Mouse (Mus musculus): ENCODE data around the gene Fam160a1.

The Fam160a1 gene

DNA sequence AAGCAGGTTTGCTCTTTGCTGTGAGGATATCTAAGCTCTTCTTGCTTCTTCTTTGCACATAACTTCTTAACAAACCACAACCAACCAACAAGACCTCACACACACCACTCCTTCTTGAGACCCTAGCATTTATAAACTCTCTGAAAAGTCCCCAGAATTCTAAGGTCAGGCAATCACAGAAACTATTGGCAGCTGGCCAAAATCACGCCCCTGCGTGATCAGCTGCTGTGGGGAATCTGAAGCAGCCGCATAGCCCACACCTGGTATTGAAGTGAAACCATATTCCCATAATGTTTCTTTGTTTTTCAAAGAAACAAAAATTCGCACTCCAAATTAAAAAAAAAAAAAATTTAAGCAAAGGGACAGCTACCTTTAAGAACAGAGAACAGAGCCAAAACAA, 71.0 kb downstream of the Fam160a1 start:
- no peak for DNase-seq (ENCODE audit: extremely low spot score)

DNA sequence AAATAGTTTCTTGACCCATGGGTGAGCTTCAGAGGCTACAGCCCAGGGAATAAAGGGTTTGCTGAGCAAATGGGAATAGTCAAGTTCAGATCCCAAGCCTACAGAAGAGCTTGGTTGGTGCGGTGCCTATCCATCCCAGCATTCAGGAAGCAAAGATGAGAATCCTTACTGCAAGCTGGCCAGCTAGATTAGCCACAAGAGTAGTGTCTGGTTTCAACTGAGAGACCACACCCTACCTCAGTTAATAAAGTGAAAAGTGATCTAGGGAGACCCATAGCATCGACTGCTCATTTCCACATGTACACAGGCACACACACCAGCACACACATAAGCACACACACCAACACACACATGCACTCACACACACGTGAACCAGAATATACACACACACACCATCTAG, 75.3 kb downstream of the Fam160a1 start:
- DNase-seq (ENCODE audit: extremely low spot score), result no peak

DNA sequence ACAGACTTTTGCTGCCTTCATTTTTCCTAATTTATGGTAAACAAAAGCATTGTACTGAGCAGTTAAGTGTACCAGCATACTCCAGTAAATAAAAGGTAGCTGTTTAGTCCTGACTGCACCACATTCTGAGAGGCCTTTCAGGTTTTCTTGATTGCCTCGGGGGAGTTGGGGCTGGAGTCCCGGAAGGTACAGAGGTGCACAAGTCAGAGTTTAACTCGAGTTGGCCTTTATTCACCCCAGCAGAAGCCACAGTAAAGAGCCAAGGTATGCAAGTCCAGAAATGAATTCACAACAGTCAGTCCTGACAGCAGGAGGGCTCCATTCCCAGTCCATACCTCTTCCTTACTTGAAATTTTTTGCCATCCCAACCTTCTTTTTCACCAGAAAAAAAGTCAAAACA, 78.5 kb downstream of the Fam160a1 start:
- no peak for DNase-seq (ENCODE audit: extremely low spot score)

DNA sequence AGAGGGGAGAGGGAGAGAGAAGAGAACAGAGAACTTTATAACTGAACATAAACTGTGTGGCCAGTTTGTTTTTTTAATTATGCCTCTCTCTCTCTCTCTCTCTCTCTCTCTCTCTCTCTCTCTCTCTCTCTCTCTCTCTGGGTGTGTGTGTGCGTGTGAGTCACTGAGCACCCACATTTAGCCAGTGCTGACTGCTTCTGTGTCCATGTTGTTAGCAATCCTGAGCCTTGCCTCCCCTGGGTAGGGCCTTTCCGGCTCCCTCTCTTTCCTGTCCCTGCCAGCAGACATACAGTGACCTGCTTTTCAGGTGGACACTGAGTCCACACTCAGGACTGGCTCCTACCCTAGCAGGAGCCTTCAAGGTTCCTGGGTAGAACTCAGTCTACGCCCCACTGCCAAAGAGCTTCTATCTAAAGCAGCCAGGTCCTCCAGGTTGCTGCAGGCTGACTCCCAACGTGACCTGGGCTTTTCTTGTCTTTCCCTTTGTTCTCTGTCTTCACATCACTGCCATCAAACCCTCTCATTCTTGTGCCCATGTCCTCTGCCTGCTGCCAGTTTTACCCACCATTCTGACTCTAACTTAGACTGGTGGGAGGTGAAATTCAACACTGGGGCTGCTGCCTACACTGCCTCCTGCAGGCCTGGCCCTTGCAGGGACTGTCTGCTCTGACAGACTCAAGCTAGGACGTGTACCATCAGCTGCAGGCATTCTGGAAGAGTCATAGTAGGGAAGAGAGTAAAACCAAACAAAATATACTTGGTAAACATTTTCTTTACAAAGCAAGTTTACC, 83.0 kb downstream of the Fam160a1 start:
- no peak for DNase-seq (ENCODE audit: extremely low spot score)

DNA sequence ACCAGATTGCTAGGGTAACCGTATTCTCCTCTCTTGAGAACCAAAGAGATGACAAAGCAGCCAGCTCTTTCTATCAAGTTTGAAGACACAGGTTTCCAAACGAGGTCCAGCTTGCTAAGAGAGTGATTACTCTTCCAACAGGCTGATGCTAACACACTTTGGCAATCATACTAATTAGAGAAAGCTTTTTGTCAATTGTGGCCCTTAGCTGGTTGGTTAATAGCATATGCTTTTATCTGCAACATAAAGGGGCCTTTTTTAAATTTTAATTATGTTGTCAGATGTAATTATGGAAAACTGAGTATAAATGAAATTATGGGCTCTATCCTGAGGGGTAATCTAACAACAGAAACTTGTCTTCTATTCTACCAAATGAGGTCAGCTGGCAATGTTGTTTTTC, 89.9 kb downstream of the Fam160a1 start:
- no peak for DNase-seq (ENCODE audit: extremely low spot score)

DNA sequence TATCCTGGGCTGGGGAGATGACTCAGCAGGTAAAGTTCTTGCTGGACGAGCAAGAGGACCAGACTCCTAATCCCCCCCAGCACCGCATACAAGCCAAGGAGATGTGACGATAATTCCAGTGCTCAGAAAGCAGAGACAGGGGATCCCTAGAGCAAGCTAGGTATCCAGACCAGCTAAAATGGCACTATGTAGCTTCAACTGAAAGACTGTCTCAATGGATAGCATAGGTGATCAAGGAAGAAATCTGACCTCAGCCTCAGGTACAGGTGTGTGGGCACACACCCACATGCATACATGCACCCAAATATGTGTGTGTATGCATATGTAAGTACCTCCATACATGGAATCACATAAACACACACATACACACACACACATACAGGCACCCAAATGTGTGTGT, 91.1 kb downstream of the Fam160a1 start:
- no peak for DNase-seq (ENCODE audit: extremely low spot score)

DNA sequence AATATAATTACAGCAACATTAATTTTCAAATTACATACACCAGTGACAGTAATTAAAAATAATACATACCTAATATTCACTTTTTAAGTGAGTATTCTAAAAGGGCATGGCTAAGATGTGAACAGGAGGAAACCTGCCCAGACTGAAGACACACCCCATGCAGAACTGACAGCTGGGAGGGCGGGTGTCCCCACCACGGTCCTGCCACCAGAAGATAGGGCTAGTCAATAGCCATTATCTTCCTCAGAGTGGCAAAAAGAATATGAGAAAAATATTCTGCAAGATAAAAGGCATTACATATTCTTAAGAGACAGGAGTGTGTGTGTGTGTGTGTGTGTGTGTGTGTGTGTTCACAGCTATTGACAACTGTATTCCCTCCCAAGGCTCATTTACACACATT, 92.0 kb downstream of the Fam160a1 start:
- no peak for DNase-seq (ENCODE audit: extremely low spot score)

DNA sequence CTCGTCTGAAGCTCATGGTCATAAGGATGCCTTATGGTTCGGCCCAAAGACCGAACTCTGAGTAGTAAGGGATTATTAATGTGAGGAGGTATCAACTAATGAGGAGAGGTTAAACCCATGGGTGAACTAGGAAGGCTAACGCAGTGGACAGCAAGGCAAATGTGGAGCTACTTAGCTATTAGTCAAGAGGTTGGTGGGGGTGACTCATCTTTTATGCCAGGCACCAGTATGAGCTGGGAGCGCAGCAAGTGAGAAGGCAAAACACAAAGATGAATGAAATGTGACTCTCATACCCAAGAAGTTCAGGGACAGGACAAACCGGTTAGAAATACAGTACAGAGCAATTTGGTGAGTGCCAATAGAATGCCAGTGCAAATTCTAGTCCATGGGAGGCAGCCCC, 94.5 kb downstream of the Fam160a1 start:
- no peak for DNase-seq (ENCODE audit: extremely low spot score)

DNA sequence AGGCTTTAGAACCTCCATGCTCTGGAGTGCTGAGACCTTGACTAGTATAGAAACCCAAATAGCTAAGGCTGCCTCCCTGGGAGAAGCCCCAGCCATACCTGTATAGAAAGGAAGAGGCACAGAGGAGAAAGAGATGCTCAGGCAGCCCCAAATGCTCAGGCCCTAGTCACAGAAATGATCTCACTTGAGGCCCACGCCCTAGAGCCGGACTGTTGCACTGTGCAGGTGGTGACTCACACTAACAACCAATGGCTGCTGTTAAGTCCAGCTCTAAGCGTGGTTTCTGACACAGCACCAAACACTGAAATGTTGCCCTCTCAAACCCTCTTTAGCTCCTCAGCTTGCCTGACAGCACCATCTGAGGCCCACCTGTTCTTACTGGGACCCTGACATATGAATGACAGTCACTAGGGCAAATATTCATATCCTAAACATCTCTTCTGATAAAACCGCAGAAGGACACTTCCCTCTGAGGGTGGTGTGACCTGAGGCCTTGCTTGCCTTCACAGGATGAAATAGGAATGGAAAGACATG, 101.3 kb downstream of the Fam160a1 start:
- no peak for DNase-seq (ENCODE audit: extremely low spot score)

DNA sequence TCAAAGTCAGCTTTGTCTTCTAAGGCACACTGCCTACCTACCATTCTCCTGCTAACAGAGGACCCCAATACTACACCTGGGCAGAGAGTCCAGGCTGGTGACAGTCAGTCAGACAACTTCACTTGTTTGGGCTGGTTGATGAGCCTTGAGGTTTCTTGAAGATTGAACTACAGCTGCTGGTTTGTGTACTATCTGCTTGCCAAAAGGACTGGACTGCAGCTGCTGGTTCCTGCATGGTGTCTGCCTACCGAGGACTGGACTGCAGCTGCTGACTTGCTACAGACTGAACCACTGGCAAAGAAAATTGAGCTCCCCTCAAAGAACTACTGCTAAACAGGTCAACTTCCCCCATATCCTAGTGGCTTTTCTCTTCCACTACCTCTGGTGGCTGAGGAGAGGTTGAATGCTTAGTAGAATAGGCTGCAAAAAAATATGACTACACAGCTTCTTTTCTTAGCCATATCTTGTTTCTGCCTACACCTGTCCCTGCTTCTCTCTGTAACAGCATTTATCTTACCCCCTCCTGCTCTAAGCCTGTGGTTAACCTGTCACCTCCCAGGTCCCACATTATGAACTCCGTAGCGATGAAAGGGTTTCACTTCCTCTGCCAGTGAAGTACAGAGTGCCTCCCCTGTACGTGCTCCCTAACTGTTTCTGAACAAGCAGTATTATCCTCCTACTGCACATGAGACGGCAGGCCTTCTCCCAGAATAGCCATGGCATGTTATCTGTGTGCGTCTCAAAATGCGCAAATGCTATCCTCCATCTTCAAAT, 103.0 kb downstream of the Fam160a1 start:
- DNase-seq (ENCODE audit: extremely low spot score), result no peak

DNA sequence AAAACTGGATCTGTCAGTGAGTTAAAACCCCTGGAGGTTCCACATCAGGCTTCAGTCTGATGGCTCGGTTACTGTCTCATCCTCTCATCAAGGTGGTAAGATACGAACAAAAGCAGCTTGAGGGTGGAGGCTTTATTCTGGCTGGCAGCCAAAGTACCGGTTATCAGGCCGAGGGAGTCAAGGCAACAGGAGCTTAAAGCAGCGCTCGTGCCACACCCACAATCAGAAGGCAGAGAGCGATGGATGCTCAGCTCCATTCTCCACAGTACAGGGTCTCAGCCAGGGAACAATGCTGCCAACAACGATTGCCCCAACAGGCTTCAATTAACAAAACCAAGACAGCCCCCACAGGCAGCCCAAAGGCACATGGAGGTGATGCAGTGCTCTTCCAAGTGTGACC, 106.4 kb downstream of the Fam160a1 start:
- no peak for DNase-seq (ENCODE audit: extremely low spot score)

DNA sequence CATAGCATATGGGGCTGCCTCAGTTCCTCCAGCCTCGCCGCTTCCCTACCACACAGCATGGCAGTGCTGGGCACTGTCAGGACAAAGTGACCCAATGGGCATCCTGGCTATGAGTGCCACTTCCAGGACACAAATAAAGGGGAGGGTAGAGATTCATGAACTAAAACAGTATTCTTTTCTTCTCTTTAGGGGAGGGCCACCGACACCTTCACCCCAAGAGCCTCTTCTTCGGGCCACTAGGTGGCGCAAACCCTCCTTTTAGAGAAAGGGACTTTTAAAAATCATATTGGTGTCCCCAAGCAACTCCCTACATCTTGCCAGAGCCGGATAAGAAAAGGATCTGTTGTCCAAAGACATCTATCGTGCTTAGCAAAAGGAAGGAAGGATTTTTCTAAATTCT, 109.7 kb downstream of the Fam160a1 start:
- peak; percentile 33 for DNase-seq (ENCODE audit: extremely low spot score)

DNA sequence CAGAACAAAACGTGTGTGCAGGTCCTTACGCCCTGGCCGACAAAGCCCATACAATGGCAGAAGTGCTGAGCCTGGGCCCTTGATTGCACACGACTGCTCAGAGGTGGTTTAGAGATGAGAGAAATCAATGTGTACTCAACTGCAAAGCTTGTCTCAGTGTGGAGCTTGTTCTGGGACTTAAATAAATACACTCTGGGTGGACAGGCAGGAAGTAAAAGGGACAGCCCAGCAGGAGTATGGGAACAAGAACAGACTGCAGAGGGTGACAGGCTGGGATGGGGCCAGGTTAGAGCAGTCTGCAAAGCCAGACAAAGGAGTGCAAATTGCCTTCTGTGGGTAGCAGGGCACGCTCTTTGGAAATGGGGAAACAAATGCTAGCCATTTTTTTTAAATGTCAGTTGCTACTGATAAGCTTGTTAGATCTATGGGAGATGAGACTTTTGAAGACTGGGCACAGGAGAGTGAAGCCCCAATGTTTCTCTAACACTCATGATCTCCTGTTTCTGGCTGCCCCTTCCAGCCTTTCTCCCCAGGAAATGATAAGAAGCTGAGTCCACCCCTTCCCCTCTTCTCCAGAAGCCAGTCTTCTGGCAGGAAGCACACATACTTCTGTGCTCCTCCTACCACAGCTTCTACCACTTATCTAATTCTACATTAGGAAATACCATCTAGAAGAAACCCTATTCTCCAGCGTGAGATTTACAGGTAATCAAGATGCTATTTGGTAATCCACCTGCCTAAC, 113.8 kb downstream of the Fam160a1 start:
- DNase-seq (ENCODE audit: extremely low spot score), result no peak

DNA sequence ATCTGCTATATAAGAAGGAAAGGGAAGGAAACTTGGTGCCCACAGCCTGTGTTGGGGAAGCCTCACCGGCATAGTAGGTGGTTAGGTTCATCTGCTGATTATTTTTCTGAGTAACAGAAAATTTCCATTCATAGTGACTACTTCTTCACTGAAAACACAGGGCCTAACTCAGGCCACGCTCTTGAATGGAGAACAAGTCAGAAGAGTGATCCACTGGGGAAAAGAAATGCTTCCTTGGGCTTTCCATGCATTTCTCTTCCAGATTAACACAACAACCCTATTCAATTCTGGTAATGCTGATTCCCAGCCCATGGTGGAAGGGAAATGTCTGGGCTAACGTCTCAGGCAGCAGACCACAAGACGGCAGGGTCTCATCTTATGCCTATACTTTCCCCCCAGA, 118.6 kb downstream of the Fam160a1 start:
- DNase-seq (ENCODE audit: extremely low spot score), result no peak

DNA sequence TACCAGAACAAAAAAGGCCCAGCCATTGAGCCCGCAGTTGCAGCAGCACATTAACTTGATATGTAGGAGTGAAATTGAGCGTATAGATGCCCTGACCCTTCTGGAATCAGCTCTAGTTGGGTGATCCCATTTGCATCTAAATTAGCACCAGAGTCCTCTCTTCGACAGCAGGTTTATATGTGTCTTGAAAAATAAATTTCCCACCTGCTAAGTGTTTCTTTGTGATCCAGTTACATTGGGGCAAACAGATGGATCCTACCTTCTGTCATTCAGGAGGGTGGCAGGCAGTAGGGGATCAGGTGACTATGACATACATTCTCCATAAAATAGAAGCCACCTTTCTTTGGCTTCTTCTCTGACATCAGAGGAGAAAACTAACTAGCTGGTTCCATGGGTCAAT, 122.0 kb downstream of the Fam160a1 start:
- no peak for DNase-seq (ENCODE audit: extremely low spot score)

DNA sequence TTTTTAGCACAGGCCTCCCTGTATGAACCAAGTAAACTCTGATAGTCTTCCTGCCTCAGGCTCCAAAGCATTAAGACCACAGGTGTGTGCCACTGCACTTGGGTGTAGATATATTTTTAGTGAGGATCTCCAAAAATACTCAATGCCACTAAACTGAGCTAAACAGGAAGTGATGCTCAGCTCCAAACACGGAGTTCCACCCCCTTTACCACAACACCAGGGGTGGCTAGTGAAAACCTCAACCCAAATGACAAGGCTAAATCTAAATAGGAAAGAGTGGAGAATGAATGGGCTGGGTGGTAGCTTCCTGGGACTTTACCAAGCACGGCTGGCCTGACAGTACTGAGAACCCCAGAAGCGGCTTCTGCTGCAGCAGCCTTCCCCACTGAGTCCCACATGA, 124.1 kb downstream of the Fam160a1 start:
- no peak for DNase-seq (ENCODE audit: extremely low spot score)

DNA sequence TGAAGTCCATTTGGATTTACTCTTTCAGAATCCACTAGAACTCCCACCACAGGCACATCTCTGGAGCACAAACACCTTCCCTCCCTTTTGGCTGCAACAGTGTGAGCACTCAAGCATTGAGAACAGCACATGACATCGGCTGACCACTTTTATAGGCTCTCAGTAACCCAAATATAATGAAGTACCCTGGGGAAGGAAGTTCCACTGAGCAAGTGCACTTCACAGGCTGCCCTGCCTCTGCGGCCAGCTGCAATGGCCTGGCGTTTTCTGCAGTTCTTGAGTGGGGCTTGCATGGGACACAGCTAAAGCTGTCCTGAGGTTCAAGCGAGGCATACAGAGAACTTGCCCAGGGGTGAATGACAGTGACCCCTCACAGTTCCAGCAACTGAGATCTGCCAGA, 126.0 kb downstream of the Fam160a1 start:
- no peak for DNase-seq (ENCODE audit: extremely low spot score)

DNA sequence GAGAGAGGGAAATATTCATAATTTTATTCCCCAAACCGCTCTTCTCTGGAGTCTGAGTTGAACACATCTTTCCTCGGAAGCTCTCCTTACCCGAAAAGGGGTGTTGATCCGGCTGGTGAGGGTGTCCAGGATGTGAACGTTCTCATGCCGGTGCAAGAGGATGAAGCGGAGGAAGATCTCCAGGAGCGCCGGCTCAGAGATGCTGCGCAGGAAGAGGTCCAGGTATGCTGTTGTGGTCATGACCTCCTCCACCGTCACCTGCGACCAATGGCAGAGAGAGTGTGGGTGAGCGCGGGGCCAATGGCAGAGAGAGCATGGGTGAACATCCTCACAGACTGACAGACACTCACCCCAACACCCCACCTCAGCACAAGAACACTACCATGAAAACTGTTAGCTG, 128.8 kb downstream of the Fam160a1 start:
- DNase-seq (ENCODE audit: extremely low spot score), result no peak

DNA sequence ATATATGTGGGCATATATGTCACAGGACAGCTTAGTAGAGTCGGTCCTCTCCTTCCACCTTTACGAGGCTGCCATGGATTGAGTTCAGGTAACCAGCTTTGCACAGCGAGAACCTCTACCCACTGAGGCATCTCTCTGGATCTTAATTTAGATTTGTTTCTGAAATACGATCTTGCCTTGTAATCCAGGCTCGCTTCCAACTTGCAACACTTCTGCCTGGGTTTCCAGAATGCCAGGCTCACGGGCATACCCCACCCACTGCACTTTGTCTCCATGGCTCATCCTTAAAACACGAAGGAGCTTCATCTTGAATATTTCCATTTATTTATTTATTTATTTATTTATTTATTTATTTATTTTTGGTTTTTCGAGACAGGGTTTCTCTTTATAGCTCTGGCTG, 131.8 kb downstream of the Fam160a1 start:
- no peak for DNase-seq (ENCODE audit: extremely low spot score)

DNA sequence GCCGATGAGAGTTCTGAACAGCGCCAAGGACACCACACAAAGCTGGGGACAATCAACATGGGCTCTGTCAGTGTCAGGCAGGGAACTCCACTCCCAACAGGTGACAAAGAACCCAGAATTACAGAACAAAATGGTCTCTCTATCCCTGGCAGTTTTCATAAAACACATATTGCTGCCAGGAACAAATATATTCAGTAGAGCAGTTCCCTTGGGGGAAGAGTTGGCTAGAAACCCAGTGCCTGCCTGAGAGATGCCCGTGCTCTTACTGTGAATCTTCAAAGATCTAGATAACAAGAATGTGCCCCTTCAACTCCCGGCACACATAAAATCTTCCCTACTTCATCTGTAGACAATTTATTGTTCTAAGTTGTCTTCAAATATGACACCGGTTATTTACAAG, 133.5 kb downstream of the Fam160a1 start:
- no peak for DNase-seq (ENCODE audit: extremely low spot score)

DNA sequence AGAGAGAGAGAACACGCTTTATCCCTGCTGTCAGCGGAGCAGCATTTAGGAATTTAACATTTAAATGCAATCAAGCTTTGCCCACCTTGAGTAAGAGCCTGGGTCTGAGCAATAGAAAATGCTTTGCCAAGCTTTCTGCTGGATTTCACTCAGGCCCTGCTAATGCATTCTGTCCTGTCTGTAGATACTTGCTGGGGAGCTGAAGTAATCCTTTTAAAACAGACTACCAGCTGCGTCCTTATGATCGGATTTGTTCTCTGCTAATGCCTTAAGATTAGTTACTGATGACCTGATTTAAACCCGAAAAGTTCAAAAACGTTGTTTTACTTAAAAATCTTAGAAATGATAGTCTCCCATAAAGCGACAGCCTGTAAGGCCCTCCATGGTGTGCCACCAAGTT, 136.0 kb downstream of the Fam160a1 start:
- DNase-seq (ENCODE audit: extremely low spot score), result no peak

DNA sequence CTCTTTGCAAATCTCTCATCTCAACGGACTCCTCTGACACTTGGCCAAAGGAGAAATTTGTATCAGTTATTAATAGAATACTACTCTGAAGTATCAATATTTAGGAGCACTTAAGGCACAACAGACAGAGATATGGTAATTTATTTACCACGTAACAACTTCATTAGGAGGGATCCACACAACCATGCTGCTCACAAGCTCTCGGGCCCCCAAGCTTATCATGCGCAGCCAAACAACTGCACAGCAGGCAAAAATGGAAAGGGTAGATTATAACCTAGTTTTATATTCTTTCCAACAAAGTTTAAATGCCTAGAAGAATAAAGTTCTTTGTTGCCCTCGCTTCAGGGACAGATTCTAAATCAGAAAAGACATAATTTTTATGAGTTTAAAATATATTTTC, 137.1 kb downstream of the Fam160a1 start:
- no peak for DNase-seq (ENCODE audit: extremely low spot score)

Data from embryo, embryonic 9.5 days (tissue).